27 mouse cellular contexts compared by ENCODE assay signal in genomic region chr2:49851977-49852376, GRCm38 (mm10).
"Had no signal": no experiment of that assay in that cellular context is flagged by ENCODE, and none has a peak within 500 bp of the region (broad histone marks: within the 10 kb centered on the region; RNA-seq: fewer than 3 reads in every experiment).

No protein-coding gene starts in this region.

- H3K9ac ChIP-seq: heart, embryonic 13.5 days; heart, embryonic 15.5 days; hindbrain, embryonic 13.5 days; hindbrain, embryonic 15.5 days; limb, embryonic 12.5 days; liver, embryonic 13.5 days had no signal

- H3K4me3 ChIP-seq: gastrocnemius, adult 2 months; heart, adult 2 months; heart, embryonic 13.5 days; heart, embryonic 15.5 days; hindbrain, embryonic 13.5 days; hindbrain, embryonic 15.5 days; layer of hippocampus, adult 2 months; limb, embryonic 10.5 days; limb, embryonic 12.5 days; liver, embryonic 13.5 days had no signal

- H3K9me3 ChIP-seq: heart, embryonic 13.5 days; heart, embryonic 15.5 days; hindbrain, embryonic 13.5 days; hindbrain, embryonic 15.5 days; limb, embryonic 10.5 days; limb, embryonic 12.5 days; liver, embryonic 13.5 days had no signal

- DNase-seq: gastrocnemius, adult 2 months; gastrocnemius, postnatal 10 days; gastrocnemius, postnatal 25 days; heart, adult 11 months; heart, adult 2 months; heart, postnatal 14 days; heart, postnatal 36 days; kidney, adult 18-20 months; kidney, adult 8-10 months; kidney, postnatal 10 days; kidney, postnatal 25 days; kidney, postnatal 4 days; layer of hippocampus, adult 9-11 months; layer of hippocampus, postnatal 36 days; liver; liver, embryonic 13.5 days had no signal

- H3K4me1 ChIP-seq: limb, embryonic 12.5 days; liver, embryonic 13.5 days had no signal

- H3K36me3 ChIP-seq: heart, embryonic 13.5 days; heart, embryonic 15.5 days; hindbrain, embryonic 13.5 days; hindbrain, embryonic 15.5 days; limb, embryonic 10.5 days; limb, embryonic 12.5 days; liver, embryonic 13.5 days had no signal

- H3K4me2 ChIP-seq: heart, embryonic 11.5 days; heart, embryonic 13.5 days; heart, embryonic 15.5 days; hindbrain, embryonic 13.5 days; hindbrain, embryonic 15.5 days; limb, embryonic 12.5 days; liver, embryonic 11.5 days; liver, embryonic 13.5 days had no signal

- ATAC-seq: hindbrain, postnatal 0 days; intestine, embryonic 16.5 days had no signal

- H3K27me3 ChIP-seq: heart, embryonic 13.5 days; heart, embryonic 15.5 days; hindbrain, embryonic 13.5 days; hindbrain, embryonic 15.5 days; limb, embryonic 12.5 days; liver, embryonic 13.5 days had no signal

- H3K27ac ChIP-seq: gastrocnemius, adult 2 months; heart, adult 2 months; heart, embryonic 13.5 days; heart, embryonic 15.5 days; hindbrain, embryonic 13.5 days; hindbrain, embryonic 15.5 days; hindbrain, postnatal 0 days; layer of hippocampus, adult 2 months; limb, embryonic 10.5 days; limb, embryonic 12.5 days; liver, embryonic 13.5 days had no signal
